Mouse (Mus musculus): Measurements from ENCODE around the gene Rnf113a1. TPM values are rescaled to one million over a fixed set of nuclear protein-coding genes. Genes with fewer than 3 reads are reported as not detected.

The Rnf113a1 gene
- 8.6 and 11.1 TPM in 2 replicates for polyA plus RNA-seq (2012; rRNA removed)

GRCm38 (mm10) chrX:37191105-37191743 lies at the start of gene Rnf113a1, which contains the start of gene Ndufa1:
Gene Rnf113a1, plus strand, starts transcription at chrX:37191245.
Gene Ndufa1, minus strand, starts transcription at chrX:37191163.

GRCm38 (mm10) chrX:37168742-37169141 lies 22.3 kb upstream of the Rnf113a1 start, which contains the start of gene Akap14:
Gene Akap14, minus strand, starts transcription at chrX:37168842.

GRCm38 (mm10) chrX:37210941-37211340 lies 19.9 kb downstream of the Rnf113a1 start, which contains the start of gene Gm9:
Gene Gm9, minus strand, starts transcription at chrX:37211041.

GRCm38 (mm10) chrX:37222158-37222557 lies 31.1 kb downstream of the Rnf113a1 start, which contains the start of gene Rhox1:
Gene Rhox1, minus strand, starts transcription at chrX:37222258.

Other genes starting within 250 kb of the Rnf113a1 start
- 52.2 and 52.7 TPM in 2 replicates for gene Sept6, start 199.5 kb upstream of the Rnf113a1 start, polyA plus RNA-seq (2012; rRNA removed)
- 0.06 and 0.12 TPM in 2 replicates for gene Sowahd, start 142.4 kb upstream of the Rnf113a1 start, polyA plus RNA-seq (2012; rRNA removed)
- 463 and 1,092 TPM in 2 replicates for gene Rpl39, start 105.8 kb upstream of the Rnf113a1 start, polyA plus RNA-seq (2012; rRNA removed)
- 47.1 and 59.8 TPM in 2 replicates for gene Upf3b, start 80.9 kb upstream of the Rnf113a1 start, polyA plus RNA-seq (2012; rRNA removed)
- 9.1 and 9.8 TPM in 2 replicates for gene Nkap, start 64.5 kb upstream of the Rnf113a1 start, polyA plus RNA-seq (2012; rRNA removed)
- gene Akap14, start 22.4 kb upstream of the Rnf113a1 start, polyA plus RNA-seq (2012; rRNA removed): 0.09 and 0.16 TPM in 2 replicates
- 149 and 294 TPM in 2 replicates for gene Ndufa1, start 82 bp upstream of the Rnf113a1 start, polyA plus RNA-seq (2012; rRNA removed)
- not detected in 2 replicates for gene Gm9, start 19.8 kb downstream of the Rnf113a1 start, polyA plus RNA-seq (2012; rRNA removed)
- not detected in 2 replicates for gene Rhox1, start 31.0 kb downstream of the Rnf113a1 start, polyA plus RNA-seq (2012; rRNA removed)
- 0.20 and 0.58 TPM in 2 replicates for gene Rhox2a, start 53.7 kb downstream of the Rnf113a1 start, polyA plus RNA-seq (2012; rRNA removed)
- gene Rhox3a, start 58.7 kb downstream of the Rnf113a1 start, polyA plus RNA-seq (2012; rRNA removed): not detected in 2 replicates
- not detected in 2 replicates for gene Rhox4a, start 74.1 kb downstream of the Rnf113a1 start, polyA plus RNA-seq (2012; rRNA removed)
- gene Rhox3a2, start 188.8 kb downstream of the Rnf113a1 start, polyA plus RNA-seq (2012; rRNA removed): not detected in 2 replicates
- 0.35 and 1.6 TPM in 2 replicates for gene Rhox4a2, start 199.6 kb downstream of the Rnf113a1 start, polyA plus RNA-seq (2012; rRNA removed)
- 0.21 and 0.82 TPM in 2 replicates for gene Rhox2b, start 220.8 kb downstream of the Rnf113a1 start, polyA plus RNA-seq (2012; rRNA removed)
- 0.19 and 0.49 TPM in 2 replicates for gene Rhox4b, start 241.2 kb downstream of the Rnf113a1 start, polyA plus RNA-seq (2012; rRNA removed)

All from central nervous system, embryonic 11.5 days (tissue).